Mouse (Mus musculus): ENCODE results near the gene Selenos.

GRCm38 (mm10) chr7:66048446-66049230 lies 30.8 kb upstream of the Selenos start:
- TF ChIP-seq CTCF (IDR thresholded peaks at IDR 0.05; ENCODE audit: low read depth, low read length) (no peak), GATA1 (IDR thresholded peaks at IDR 0.05; ENCODE audit: borderline replicate concordance, low read length) (no peak), TAL1 (conservative IDR thresholded peaks at IDR 0.05; ENCODE audit: low read depth, low read length) (no peak), POLR2AphosphoS5 (IDR thresholded peaks at IDR 0.05; ENCODE audit: insufficient replicate concordance, low read depth, low read length) (no peak)

All from G1E (cell line).